Mouse (Mus musculus) ES-Bruce4 (cell line): Measurements from ENCODE around the gene Als2. TPM values are rescaled to one million over a fixed set of nuclear protein-coding genes. Genes with fewer than 3 reads are reported as not detected.

Source experiments
- H3K27ac ChIP-seq: 2 replicates; pipeline ENCODE4 v1.5.1; 2012; ENCODE audit warnings: low read length, inconsistent platforms; ENCODE audit not compliant: insufficient read depth
- H3K27me3 ChIP-seq: 2 replicates; pipeline ENCODE4 v1.6.1; 2012; ENCODE audit warnings: mild to moderate bottlenecking, low read length, inconsistent platforms; ENCODE audit not compliant: control insufficient read depth, poor library complexity, insufficient read depth, severe bottlenecking
- H3K36me3 ChIP-seq: 2 replicates; pipeline ENCODE4 v1.6.1; 2012; ENCODE audit warnings: inconsistent platforms, mild to moderate bottlenecking, low read length, moderate library complexity; ENCODE audit not compliant: control insufficient read depth, poor library complexity, insufficient read depth, severe bottlenecking
- H3K4me1 ChIP-seq: one replicate; pipeline ENCODE4 v1.8.1; 2011; ENCODE audit warnings: low read length; ENCODE audit not compliant: control insufficient read depth, insufficient read depth
- H3K4me3 ChIP-seq: 2 replicates; pipeline ENCODE4 v1.5.1; 2011; ENCODE audit warnings: low read depth, mild to moderate bottlenecking, low read length
- H3K9ac ChIP-seq: 2 replicates; pipeline ENCODE4 v1.6.1; 2012; ENCODE audit warnings: low read depth, mild to moderate bottlenecking, inconsistent platforms; ENCODE audit not compliant: poor library complexity, severe bottlenecking
- H3K9me3 ChIP-seq: replicated peaks from 2 replicates; pipeline ENCODE4 v1.6.1; 2012; ENCODE audit warnings: mild to moderate bottlenecking, low read length, inconsistent platforms; ENCODE audit not compliant: control insufficient read depth, poor library complexity, insufficient read depth, severe bottlenecking
- CTCF ChIP-seq: IDR thresholded peaks from one replicate; pipeline ENCODE4 v1.8.1; 2011; ENCODE audit warnings: low read depth, low read length
- EP300 ChIP-seq: IDR thresholded peaks from 2 replicates; pipeline ENCODE4 v1.6.1; 2011; ENCODE audit warnings: low read depth, low read length; ENCODE audit not compliant: insufficient read depth
- POLR2A ChIP-seq: IDR thresholded peaks from one replicate; pipeline ENCODE4 v1.8.1; 2011; ENCODE audit warnings: low read length; ENCODE audit not compliant: insufficient read depth
- polyA plus RNA-seq: library from polyadenylated mRNA; stranded (reverse); fragments of >200 nt; gene quantifications from 2 replicates; pipeline ENCODE4 v1.2.4, GENCODE M21; 2011; ENCODE audit warnings: low read depth; ENCODE audit not compliant: missing spikeins, insufficient read depth, insufficient read length

Gene Als2
- polyA plus RNA-seq, 1 experiment = 28.2 TPM

DNA sequence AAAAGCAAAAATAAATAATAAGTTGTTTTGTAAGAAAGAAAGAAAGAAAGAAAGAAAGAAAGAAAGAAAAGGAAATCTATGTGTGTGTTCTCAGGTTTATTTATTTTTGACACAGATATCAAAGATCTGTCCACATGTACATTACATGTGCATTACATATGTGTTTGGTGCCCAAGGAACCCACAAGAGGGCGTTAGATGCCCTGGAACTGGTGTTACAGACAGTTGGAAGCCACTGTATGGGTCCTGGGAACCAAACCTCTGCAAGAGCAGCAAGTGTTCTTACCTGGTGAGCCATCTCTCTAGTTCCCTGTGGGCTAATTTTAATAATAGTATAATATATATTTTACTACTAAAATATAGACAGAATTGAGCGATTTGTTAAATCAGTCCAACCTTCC lies 6.7 kb upstream of the Als2 start:
- Histone ChIP-seq H3K9ac (no peak overlapping the region), H3K36me3 (no peaks in the 10 kb centered on the region), H3K27me3 (no peaks in the 10 kb centered on the region), H3K4me1 (no peaks in the 10 kb centered on the region), H3K9me3 (no peaks in the 10 kb centered on the region), H3K4me3 (no peak overlapping the region), H3K27ac (no peak overlapping the region)
- TF ChIP-seq POLR2A (no peak), CTCF (peak; percentile 19), EP300 (no peak)

DNA sequence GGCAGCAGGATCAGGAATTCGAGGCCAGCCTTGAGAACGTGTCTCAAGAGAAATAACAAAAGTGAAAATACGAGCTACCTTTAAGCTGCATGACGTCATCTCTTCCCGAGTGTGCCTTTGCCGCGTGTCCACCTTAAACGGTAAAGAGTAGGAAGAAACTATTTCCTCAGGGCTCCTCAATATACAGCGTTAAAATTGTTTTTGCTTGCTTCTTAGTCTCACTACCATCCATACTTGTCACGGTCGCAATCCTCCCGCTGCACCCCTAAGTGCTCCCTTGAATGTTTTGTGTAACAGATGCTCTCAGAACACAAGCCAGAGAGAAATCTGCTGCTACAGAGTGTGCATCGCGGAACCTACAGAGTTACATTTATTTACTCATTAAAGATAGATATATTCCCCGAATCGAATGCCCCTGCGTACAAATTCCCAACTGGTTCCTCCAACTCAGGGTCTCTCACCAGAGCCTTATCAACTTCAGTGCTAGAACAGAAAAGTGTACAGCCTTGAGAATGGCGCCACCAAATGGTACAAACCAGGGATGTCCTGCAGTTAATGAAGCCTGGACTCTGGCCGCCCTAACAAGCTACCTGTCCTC lies 682 bp upstream of the Als2 start:
- Histone ChIP-seq H3K4me3 (peak overlapping the region; percentile 80), H3K4me1 (no peaks in the 10 kb centered on the region), H3K9ac (peak overlapping the region; percentile 12), H3K9me3 (no peaks in the 10 kb centered on the region), H3K36me3 (no peaks in the 10 kb centered on the region), H3K27ac (peak overlapping the region; percentile 18; the same call in 1 of the 2 replicates), H3K27me3 (no peaks in the 10 kb centered on the region)
- TF ChIP-seq POLR2A = no peak
- peak; percentile 68 for TF ChIP-seq CTCF

GRCm38 (mm10) chr1:59229187-59229586 lies 7.8 kb downstream of the Als2 start:
- Histone ChIP-seq H3K27ac (no peak overlapping the region), H3K27me3 (no peaks in the 10 kb centered on the region), H3K4me3 (no peak overlapping the region), H3K4me1 (no peaks in the 10 kb centered on the region), H3K9me3 (no peaks in the 10 kb centered on the region), H3K9ac (no peak overlapping the region), H3K36me3 (no peaks in the 10 kb centered on the region; the same call in none of the 2 replicates)
- TF ChIP-seq EP300 (no peak), CTCF (no peak), POLR2A (no peak)

DNA sequence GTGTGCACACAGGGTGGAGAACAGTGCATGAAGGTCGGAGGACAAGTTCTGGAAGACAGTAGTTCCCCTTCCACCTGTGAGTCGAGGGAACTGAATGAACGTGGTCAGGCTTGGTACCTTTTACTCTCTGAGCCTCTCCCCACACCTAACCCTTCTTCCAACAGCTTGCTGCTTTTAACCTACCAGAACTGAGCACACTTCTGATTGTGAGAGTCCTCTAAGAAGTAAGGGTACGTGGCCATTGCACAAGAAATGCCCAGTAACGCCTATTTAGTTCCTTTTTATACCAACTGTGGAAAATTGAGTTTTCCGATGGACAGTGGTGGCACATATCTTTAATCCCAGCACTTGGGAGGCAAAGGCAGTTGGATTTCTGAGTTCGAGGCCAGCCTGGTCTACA lies 8.5 kb downstream of the Als2 start:
- H3K9me3 ChIP-seq = no peaks in the 10 kb centered on the region
- H3K27me3 ChIP-seq = no peaks in the 10 kb centered on the region
- no peak overlapping the region for H3K9ac ChIP-seq
- H3K36me3 ChIP-seq = no peaks in the 10 kb centered on the region; the same call in none of the 2 replicates
- H3K4me1 ChIP-seq = no peaks in the 10 kb centered on the region
- H3K27ac ChIP-seq = no peak overlapping the region
- TF ChIP-seq EP300 (no peak), CTCF (no peak), POLR2A (no peak)
- no peak overlapping the region for H3K4me3 ChIP-seq

DNA sequence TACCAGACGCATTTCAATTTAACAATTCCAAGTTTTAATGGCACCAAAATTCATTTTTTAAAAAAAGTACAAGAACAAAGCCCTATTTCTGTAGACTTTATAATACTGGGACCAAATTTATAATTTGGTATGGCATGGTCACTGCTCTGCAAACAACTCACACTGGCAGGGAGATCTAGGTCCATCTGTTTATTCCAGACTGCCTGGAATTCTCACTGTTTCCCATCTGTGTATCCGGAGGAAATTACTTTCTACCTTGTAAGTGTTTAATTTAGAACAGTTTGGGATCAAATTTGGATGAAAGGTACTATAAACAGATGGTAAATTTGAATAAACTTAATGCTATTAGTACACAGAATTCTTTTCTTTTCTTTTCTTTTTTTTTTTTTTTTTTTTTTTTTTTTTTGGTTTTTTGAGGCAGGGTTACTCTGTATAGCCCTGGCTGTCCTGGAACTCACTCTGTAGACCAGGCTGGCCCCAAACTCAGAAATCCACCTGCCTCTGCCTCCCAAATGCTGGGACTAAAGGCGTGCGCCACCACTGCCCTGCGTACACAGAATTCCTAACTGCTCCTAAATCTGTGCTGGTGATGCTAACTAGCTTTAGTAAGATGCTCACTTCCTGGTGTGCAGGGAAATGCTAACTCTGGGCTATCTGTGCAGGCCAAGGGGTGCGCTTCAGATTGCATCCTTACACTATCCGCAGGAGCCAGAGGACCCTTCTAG lies 14.8 kb downstream of the Als2 start:
- H3K27ac ChIP-seq = no peak overlapping the region
- no peak overlapping the region for H3K9ac ChIP-seq
- H3K4me1 ChIP-seq = no peaks in the 10 kb centered on the region
- no peak overlapping the region for H3K4me3 ChIP-seq
- no peaks in the 10 kb centered on the region for H3K27me3 ChIP-seq
- TF ChIP-seq CTCF (no peak), EP300 (no peak), POLR2A (no peak)
- peaks cover 3% of the 10 kb centered on the region; the same call in 1 of the 2 replicates for H3K36me3 ChIP-seq
- H3K9me3 ChIP-seq = no peaks in the 10 kb centered on the region

- Histone ChIP-seq H3K9me3 (no peaks in the 10 kb centered on the region), H3K36me3 (peaks cover 3% of the 10 kb centered on the region), H3K27me3 (no peaks in the 10 kb centered on the region), H3K27ac (no peak overlapping the region), H3K4me1 (no peaks in the 10 kb centered on the region), H3K9ac (no peak overlapping the region), H3K4me3 (no peak overlapping the region)
- no peak for TF ChIP-seq EP300
- TF ChIP-seq CTCF = no peak
- TF ChIP-seq POLR2A = no peak
Measured at GRCm38 (mm10) chr1:59221591-59221990, 15.4 kb downstream of the Als2 start.
